Comparison of ENCODE assay signal across 28 mouse cellular contexts in genomic region chr4:139052796-139053195, GRCm38 (mm10). TPM values are rescaled to one million over a fixed set of nuclear protein-coding genes. Genes with fewer than 3 reads are reported as not detected.
"Had no signal": no experiment of that assay in that cellular context is flagged by ENCODE, and none has a peak within 500 bp of the region (broad histone marks: within the 10 kb centered on the region; RNA-seq: fewer than 3 reads in every experiment).

No protein-coding gene starts in this region.

- DNase-seq: gastrocnemius, postnatal 14 days; gastrocnemius, postnatal 36 days; heart, adult 11 months; heart, adult 2 months; heart, postnatal 14 days; heart, postnatal 36 days; kidney, adult 11 months; kidney, adult 8-10 months; kidney, postnatal 10 days; kidney, postnatal 25 days; kidney, postnatal 4 days; liver; liver, embryonic 13.5 days had no signal

- H3K36me3 ChIP-seq: heart, embryonic 13.5 days; heart, embryonic 15.5 days; hindbrain, embryonic 13.5 days; hindbrain, embryonic 15.5 days; liver, embryonic 13.5 days; liver, embryonic 15.5 days had no signal

- H3K27ac ChIP-seq: heart, adult 2 months; heart, embryonic 13.5 days; heart, embryonic 15.5 days; hindbrain, embryonic 13.5 days; hindbrain, embryonic 15.5 days; hindbrain, postnatal 0 days; left cerebral cortex, adult 2 months; liver, embryonic 13.5 days; liver, embryonic 15.5 days had no signal

- H3K9me3 ChIP-seq: heart, embryonic 13.5 days; heart, embryonic 15.5 days; hindbrain, embryonic 13.5 days; hindbrain, embryonic 15.5 days; liver, embryonic 13.5 days; liver, embryonic 15.5 days had no signal

- ATAC-seq: hindbrain, postnatal 0 days; intestine, embryonic 16.5 days had no signal

- H3K9ac ChIP-seq: heart, embryonic 13.5 days; heart, embryonic 15.5 days; hindbrain, embryonic 13.5 days; hindbrain, embryonic 15.5 days; liver, embryonic 13.5 days; liver, embryonic 15.5 days had no signal

- H3K4me3 ChIP-seq: heart, adult 2 months; heart, embryonic 13.5 days; heart, embryonic 15.5 days; hindbrain, embryonic 13.5 days; hindbrain, embryonic 15.5 days; left cerebral cortex, adult 2 months; liver, embryonic 13.5 days; liver, embryonic 15.5 days had no signal

- H3K4me1 ChIP-seq: liver, embryonic 13.5 days; liver, embryonic 15.5 days had no signal

- H3K27me3 ChIP-seq: heart, embryonic 15.5 days; liver, embryonic 13.5 days; liver, embryonic 15.5 days had no signal

- H3K4me2 ChIP-seq: heart, embryonic 11.5 days; heart, embryonic 13.5 days; heart, embryonic 15.5 days; hindbrain, embryonic 13.5 days; hindbrain, embryonic 15.5 days; liver, embryonic 11.5 days; liver, embryonic 13.5 days; liver, embryonic 15.5 days had no signal

RNA-seq across cellular contexts. Expression of gene Htr6, which starts 22.6 kb away (rescaled TPM):
- total RNA-seq: gastrocnemius, adult 18-20 months; gastrocnemius, adult 8-10 months; gastrocnemius, postnatal 14 days; gastrocnemius, postnatal 36 days; heart, adult 2 months; heart, postnatal 14 days; heart, postnatal 36 days; hematopoietic stem cell, adult 5-6 weeks had no signal
- polyA plus RNA-seq: heart, adult 2 months; heart, embryonic 11.5 days; heart, embryonic 13.5 days; heart, embryonic 15.5 days; heart, postnatal 0 days; hindbrain, embryonic 11.5 days; intestine, embryonic 16.5 days; liver, embryonic 11.5 days; liver, embryonic 13.5 days; liver, embryonic 15.5 days had no signal
